Mouse (Mus musculus) gonadal fat pad, adult 2 months (tissue): ENCODE data around the gene Gm7233. TPM values are rescaled to one million over a fixed set of nuclear protein-coding genes. Genes with fewer than 3 reads are reported as not detected.
"Not testable (repeated sequence)": the region's sequence is repeated elsewhere in the genome, so short reads cannot be mapped to it uniquely, and the experiment has no call there.

ENCODE experiments used
- DNase-seq: peaks from one replicate; pipeline ENCODE4 v3.0.0-alpha.2; 2012; ENCODE audit warnings: low read depth
- polyA plus RNA-seq: library from polyadenylated mRNA; depleted of rRNA; stranded (reverse); fragments of >200 nt; gene quantifications from 2 replicates; pipeline ENCODE4 v1.2.3, GENCODE M21; 2012; rRNA removed

The Gm7233 gene
- not detected in 2 replicates for polyA plus RNA-seq

GRCm38 (mm10) chr14:43179567-43179966 lies at the start of gene Gm7233:
Gene Gm7233 (plus strand): TSS chr14:43179867.
- DNase-seq, result not testable (repeated sequence)

GRCm38 (mm10) chr14:43167189-43167588 lies 12.5 kb upstream of the Gm7233 start:
- DNase-seq, result not testable (repeated sequence)

- DNase-seq, result not testable (repeated sequence)
These were observed 11.7 kb upstream of the Gm7233 start for GRCm38 (mm10) chr14:43167942-43168341.

GRCm38 (mm10) chr14:43168573-43169170 lies 11.0 kb upstream of the Gm7233 start:
- DNase-seq, result not testable (repeated sequence)

GRCm38 (mm10) chr14:43235204-43235603 lies 55.5 kb downstream of the Gm7233 start, which contains the start of gene Gm8122:
Gene Gm8122 (minus strand): TSS chr14:43235304.
- not testable (repeated sequence) for DNase-seq

Other genes with a start within 250 kb of the Gm7233 start
- gene Gm8082, start 186.2 kb upstream of the Gm7233 start, polyA plus RNA-seq, result not detected in 2 replicates
- not detected in 2 replicates for gene Gm10376, start 164.2 kb upstream of the Gm7233 start, polyA plus RNA-seq
- gene Gm8094, start 103.2 kb upstream of the Gm7233 start, polyA plus RNA-seq, result not detected in 2 replicates
- not detected in 2 replicates for gene Gm8104, start 79.3 kb upstream of the Gm7233 start, polyA plus RNA-seq
- not detected in 2 replicates for gene Gm8122, start 55.4 kb downstream of the Gm7233 start, polyA plus RNA-seq
- gene Gm8126, start 78.8 kb downstream of the Gm7233 start, polyA plus RNA-seq, result 0.20 TPM in 1 of 2 replicates, not detected in the other
- 0.14 and 0.34 TPM in 2 replicates for gene Gm9732, start 95.2 kb downstream of the Gm7233 start, polyA plus RNA-seq
- not detected in 2 replicates for gene Gm8127, start 114.0 kb downstream of the Gm7233 start, polyA plus RNA-seq
- not detected in 2 replicates for gene 1700001F09Rik, start 167.9 kb downstream of the Gm7233 start, polyA plus RNA-seq
- not detected in 2 replicates for gene Gm8138, start 236.5 kb downstream of the Gm7233 start, polyA plus RNA-seq